Mouse (Mus musculus): ENCODE measurements at regions not wholly inside any gene's neighbourhood (a gene's known extent, or its start where the extent isn't known, plus 50 kb on each side); places are given as distances from the start of the nearest gene placed in this dataset.

GRCm38 (mm10) chr13:44231403-44231802 is 446.8 kb downstream of the Cd83 start:
- TF ChIP-seq CTCF (conservative IDR thresholded peaks at IDR 0.05; ENCODE audit: low read length) = no peak
- no peak for TF ChIP-seq POU5F1 (IDR thresholded peaks at IDR 0.05; ENCODE audit: borderline replicate concordance, low read length)
- TF ChIP-seq NANOG (IDR thresholded peaks at IDR 0.05; ENCODE audit: borderline replicate concordance, low read length) = no peak

Measured in E14TG2a.4 (cell line).